Mouse (Mus musculus) c-Kit-positive CD71-negative TER-119-negative erythroid progenitor cells, embryonic 14.5 days (primary cell): ENCODE measurements at regions not wholly inside any gene's neighbourhood (a gene's known extent, or its start where the extent isn't known, plus 50 kb on each side); places are given as distances from the start of the nearest gene placed in this dataset.

Source experiments
- DNase-seq: peaks from one replicate; pipeline ENCODE4 v3.0.0-alpha.2; 2013; ENCODE audit warnings: low read depth

DNA sequence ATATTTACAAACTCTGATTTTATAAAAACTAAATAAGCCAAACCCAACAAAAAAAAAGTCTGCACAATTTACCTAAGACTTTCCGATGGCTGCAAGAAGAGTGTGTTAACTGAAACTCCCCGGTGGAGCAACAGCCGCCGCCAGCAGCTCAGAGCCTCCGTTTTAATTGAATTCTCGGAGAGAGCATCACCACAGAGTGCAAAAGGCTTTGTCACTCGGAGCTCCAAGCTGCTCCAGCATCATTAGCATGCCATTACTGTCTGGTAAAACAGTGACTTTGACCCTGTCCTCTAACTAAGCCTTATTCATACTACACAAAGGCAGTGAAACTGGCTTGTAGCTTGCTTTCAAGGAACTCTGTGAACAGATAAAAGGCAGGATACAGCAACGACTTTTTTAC lies 176.5 kb downstream of the Efnb2 start:
- no peak for DNase-seq

DNA sequence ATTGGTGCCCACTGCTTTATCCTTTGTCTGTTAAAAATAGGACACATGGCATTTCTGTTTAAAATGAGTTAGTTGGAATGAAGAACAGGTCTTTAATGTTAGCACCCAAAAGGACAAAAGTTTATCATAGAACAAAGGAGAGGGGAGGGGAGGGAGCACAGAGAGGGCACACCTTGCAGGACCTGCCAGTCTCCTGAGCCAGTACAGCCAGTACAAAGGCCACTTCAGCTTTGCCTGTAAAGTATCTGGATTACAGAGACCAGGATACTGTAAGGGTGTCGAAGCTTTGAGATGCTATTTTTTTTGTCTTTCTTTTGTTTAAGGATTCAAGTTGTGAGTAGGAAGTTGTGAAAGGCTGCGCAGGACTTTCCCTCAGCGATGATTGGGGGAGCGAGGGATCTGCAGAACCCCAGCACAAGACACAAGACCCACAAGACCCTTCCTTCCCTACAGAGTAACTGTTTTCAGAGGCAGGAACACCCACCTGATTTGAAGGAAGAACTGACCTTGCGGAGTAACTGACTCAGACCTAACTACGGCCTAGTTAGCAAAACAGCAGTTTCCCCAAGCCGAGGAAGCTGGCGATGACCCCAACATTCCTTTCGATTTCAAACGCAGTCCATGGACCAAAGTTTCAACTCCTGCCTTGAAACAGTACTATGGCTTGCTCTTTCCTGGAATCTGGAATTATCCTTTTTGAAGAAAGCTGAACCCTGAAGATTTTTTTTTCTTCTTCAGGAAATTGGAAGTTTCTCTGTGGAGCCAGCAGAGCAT lies 178.1 kb downstream of the Efnb2 start:
- no peak for DNase-seq

DNA sequence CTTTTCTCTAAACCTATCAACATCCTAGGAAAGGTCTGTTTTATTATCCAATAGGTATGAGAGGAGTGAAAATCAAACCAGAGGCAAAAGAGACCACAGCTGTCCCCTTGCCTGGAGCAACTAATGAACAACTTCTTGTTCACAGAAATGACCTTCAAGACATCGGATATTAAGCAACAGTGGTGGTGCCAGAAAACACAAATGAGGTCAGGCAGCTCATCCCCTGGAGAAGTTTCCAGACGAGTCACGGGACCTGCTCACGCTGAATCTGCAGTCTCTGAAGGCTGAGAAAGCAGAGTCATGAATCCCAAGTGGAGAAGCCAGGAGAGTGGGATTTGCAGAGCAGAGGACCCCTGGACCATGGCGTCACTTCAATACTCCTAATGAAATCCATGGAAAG lies 183.6 kb downstream of the Efnb2 start:
- no peak for DNase-seq

DNA sequence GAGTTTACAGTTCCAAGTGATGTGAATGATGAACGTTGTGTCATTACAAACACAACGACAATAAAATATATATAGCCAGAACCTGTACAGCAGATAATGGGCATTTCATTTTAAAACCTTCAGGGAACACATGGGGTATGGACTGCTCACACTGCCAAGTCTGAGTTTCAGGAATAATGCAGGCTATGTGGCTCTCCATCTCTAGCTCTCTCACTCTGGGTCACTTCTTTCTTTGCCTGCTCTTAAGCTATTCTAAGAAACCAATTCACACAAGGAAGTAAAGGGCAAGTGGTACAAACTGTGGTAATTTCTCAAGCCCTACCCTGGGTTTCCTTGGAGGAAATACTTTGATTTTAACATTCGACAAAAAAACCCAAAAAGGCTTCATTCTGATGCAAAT lies 192.5 kb downstream of the Efnb2 start:
- DNase-seq: no peak

DNA sequence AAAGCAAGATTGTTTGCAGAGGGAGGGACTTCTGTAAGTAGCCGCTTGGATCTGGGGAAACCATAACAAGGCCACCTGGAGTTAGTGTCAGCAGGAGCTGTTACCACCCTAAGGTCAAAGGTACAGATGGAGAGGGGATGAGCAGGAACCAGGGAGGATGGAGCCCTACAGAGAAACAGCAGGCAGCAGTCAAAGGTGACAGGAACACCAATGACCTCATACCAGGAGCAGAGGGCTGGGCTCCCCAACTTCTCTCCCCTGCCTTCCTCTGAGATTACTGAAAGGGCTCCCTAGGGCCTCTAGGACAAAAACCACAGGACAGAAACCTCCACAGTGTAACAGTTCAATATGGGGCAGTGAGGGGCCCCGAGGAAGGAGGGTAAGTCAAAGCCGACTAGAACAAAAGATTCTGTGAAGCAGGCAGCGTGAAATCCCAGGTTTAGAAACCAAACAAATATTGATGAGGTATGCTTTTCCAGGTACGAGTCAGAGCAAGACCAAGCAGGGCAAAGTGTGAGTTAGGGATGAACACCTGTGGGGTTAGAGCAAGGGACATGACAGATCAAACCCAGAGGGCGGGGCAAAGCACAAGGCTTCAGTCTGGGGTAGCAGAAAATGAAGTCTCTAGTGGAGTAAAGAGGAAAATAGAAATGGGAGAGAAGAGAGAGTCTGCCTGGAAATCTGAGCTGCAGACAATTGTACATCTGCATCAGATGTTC lies 194.4 kb downstream of the Efnb2 start:
- DNase-seq: no peak

DNA sequence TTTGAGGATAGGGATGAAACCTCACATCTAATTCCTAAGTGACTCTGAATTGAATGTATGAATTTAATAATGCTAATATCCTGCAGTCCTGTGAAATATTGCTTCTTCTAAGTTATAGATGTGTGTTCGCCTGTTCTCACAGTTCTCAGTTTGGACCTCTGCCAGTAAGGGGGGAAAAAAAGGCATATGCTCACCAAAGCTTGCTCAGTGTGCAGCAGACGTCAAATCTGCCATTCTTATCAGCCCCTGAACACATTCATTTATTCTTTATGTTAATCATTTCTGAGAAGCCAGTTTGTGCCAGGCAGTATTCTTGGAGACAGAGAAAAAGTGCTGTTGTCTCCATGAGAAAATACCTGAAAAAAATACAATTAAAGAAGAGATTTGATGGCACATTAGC lies 198.6 kb downstream of the Efnb2 start:
- no peak for DNase-seq

DNA sequence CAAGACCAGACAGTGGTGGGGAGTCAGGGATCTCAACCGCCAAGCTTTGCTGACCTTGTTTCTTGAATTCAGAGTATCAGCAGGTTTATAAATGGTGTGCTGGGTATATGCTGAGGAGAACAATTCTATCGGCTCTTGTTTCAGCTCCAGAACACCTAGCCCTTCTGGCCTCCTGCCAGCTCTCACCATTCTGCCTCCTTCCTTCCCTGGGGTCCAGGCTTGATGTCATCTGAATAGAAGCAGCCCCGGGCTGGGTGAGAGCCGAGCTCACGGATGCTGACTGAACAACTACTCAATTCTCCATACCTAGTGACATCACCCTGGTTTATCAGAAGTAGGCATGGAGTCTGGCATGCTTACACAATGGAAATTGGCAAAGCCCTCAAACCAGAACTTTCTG lies 203.5 kb downstream of the Efnb2 start:
- DNase-seq: no peak

DNA sequence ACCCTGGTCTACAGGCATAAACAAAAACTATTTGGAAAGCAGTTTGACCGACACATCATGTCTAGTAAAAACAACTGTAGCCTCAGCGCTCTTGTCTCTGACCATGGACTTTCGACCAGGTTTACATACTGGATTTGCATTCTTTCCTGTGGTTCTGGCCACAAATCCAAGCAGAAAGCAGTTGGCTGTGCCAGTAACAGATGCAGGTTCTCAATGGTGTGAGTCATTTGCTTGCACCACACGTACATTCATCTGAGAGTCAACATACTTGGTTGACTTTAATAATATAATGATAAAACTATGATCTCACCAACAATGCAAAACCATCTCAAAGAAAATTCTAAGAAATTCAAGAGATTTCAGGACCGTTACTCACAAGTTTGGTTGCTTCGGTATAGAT lies 207.1 kb downstream of the Efnb2 start:
- DNase-seq: no peak

DNA sequence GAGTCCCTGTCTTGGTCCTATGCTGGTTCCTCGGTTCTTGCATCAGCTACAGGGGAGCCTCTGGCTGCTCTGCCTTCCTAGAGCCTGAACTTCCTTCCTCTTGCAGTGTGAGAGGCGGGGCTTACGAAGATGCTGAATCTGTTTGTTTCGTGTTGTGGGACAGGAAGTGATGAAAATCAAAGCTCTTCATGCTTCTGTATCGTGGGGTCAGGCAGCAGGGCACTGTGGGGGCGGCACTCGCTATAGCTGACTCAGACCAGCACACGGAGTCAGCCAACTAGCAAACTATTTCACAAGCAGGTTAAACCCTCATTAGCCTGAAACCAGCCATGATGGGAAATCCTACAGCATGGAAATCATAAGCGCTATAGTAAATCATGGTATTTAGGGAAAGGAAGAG lies 208.8 kb downstream of the Efnb2 start:
- peak; percentile 12 for DNase-seq

DNA sequence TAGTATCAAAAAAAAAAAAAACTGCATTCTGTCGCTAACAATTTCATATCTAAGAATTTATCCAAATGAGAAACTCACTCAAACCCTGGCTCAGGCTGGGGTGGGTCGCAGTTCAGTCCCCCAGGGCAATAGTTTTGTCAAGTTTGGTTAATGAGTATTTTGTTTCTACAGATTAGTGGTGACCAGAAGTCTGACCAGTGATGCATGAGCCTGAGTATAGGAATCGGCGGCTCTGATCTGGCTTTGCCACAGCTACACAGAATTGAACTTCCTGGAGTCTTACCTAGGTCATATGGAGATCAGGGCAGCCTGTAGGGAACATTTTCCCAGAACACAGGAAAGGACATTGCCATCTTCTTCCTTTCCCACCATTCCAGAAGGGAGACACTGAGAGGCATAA lies 212.1 kb downstream of the Efnb2 start:
- DNase-seq: no peak

DNA sequence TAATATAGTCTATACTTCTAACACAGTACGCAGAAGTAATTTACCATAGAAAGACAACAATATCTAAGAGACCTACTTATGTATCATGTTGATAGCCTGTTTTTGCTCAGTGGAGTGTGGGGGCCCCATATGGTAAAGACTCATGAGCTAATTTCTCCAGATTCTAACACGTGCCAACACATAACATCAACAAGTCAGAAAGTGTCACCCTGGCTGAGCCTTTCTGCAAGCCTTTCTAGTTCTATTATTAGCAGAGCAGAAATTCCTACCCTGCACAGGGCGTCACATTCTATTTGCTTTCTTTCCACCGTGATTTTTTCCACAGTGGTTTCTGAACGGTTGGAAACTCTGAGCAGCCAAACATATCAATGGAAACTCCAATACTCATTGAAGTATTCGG lies 219.5 kb downstream of the Efnb2 start:
- no peak for DNase-seq

DNA sequence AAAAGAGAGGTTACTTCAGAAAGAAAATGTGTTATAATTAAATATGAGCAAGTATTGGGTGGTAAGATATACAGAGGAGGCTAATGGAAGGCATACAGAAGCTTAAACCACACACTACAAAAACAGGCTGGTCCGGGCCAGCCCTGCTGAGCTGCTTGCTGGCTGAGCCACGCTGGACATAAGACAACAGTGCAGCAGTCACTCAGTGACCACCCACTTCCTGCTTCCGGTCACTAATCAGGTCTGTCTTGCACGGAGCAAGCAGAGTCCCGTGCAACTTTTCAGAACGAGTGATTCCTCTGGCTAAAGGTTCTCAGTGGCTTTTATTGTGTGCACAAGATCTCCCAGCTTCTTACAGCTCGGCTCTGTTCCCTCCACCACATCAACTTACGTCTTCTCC lies 220.1 kb downstream of the Efnb2 start:
- DNase-seq: no peak

DNA sequence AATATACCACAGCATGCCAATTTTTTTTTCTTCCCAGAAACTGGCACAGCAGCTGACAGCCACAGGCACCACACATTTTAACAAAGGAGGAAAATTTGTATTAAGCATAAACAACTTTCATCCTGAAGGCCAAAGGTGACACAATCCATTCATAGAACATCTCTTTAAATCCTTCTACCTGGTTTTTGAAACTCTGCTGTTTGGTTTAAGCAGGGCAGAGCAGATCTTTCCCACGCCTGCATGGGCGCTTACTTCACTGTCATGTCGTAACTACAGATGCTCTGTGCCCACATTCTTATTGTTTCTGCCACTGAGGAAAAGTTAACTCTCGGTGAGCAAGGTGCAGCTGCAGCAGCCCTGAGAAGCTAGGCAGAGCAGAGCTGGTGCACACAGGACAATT lies 234.8 kb downstream of the Efnb2 start:
- DNase-seq: no peak

DNA sequence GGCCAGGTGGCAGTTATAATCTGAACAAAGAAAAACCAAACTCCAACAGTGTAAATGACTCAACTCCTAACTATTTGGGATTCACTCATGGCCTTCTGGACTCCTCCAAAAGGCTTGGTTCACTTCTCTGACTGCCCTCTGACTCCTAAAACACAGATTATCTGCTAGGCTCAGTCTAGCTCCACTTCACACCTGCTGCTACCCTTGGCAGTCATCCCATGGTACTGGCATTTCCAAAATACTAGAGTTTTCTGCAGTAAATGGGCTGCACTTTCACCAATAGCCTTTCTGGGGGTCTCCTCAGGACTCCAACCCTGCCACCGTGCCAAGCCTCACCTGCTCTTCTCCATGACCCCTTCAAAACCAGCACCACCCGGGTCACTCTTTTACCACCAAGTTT lies 237.6 kb downstream of the Efnb2 start:
- no peak for DNase-seq

DNA sequence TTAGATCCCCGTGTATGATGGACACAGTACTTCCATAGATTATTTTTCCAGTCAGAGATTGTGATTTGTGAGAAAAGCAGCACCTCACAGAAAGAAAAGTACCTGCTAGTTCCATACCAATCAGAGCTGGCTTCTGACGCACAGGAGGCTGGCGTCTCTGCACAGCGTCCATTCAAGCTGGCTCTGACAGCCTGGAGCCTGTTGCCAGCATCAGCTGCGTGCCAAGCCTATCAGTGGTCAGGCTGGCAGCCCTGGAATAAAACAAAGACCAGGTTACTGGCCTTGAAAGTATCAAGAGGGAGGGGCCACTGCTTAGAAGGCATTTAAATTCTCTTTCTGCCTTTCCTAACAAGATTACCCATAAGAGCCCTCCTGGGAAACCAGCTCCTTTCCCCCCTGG lies 239.3 kb downstream of the Efnb2 start:
- DNase-seq: no peak

DNA sequence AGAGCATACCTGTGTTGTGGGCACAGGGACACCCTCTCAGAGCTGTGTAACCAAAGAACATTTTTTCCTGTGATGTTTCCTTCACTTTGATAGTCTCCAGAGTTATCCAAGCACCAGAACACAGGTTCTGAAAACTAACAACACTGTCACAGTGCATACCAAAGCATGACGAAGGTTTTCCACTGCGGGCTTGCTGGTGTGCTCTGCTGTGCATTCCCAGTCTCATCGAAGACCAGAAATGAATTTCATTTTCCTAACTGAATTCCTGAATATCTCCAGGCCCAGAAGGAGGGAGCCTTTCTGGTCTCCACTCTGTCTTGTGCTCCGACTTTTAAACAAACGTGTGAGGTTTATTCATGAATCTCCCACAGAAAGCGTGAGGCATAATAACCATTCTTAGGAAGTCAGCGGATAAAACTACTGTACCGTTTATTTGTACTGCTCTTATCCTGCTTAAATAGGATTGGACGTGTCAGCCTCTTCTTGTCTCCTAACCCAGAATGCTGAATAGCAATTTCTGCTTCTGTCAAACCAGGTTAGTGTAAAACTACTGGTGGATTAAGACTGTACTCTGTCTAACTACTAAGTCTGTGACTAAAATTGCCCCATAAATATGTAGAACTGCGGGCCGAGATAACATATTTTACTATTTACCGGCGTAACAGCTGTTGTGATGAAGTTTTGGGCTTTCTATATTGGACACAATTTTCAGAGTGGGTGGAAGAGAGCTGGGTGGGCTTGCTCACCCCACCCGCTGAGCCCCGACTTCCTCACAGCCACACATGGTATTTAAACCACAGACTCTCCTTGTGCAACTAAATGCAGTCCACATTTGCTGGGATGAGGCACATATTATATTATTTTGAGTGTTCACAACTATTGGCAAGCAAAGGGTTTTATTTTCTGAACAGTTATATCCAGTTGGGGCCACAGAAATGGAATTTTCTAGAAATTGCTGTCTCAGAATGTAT lies 241.4 kb downstream of the Efnb2 start:
- DNase-seq: no peak

DNA sequence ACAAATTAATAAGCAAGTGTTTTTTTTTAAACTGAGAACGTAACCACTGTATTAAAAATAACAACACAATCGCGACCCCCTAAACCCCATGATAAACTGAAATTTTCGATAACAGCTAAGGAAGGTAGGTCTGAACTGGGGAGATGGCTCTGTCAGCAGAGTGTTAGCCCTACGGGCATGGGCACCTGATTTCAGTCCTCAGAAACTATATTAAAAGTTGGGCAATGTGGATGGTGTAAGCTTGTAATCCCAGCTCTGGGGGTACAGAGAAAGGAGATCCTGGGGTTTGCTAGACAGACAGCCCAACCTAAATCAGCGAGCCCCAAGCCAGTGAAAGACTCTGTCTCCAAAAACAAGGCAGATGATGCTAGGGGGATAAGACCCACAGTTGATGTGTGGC lies 242.1 kb downstream of the Efnb2 start:
- no peak for DNase-seq

DNA sequence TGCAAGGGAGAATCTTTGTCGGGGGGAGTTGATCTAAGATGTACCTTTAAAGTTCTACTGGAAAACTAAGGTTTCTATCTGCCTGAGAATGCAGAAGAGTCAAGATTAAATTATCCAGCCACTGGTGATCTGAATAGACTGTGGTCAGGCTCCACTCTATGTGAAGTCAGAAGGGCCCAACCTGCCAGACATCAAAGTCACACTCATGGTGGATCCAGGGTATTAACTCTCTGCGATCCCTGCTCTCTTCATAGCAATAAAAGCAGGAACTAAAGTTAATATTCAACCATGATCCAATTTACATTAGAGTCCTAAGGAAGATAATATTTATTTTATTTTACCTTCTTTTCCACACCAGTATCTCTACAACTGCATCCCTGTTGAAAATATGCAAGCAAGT lies 242.5 kb downstream of the Efnb2 start:
- no peak for DNase-seq

DNA sequence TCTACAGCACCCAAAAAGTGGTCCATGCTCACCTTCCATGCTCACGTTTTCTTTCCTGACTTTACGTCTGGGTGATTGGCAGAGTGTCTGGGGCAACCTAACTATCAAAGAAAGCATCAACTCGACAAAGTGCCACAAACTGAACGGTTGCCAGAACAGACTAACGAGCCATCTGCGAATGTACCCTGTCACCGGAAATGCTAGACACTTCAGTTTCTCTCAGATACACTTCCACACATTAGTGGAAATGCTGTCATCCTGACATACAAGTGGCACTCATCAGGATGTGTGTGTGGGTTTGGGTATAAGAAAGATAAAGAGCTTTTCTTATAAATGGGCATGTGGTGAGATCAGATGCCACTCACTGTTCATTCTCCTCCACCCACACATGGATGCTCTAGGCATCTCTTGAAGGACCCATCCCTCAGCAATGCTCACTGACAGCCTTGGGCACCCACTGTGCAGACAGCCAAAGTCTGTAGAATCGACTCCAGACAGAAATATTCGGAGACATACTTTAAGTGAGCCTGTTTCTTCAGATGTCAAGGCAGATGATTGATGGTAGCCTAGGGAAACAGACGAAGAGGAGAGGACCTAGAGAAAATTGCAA lies 244.8 kb downstream of the Efnb2 start:
- DNase-seq: no peak

DNA sequence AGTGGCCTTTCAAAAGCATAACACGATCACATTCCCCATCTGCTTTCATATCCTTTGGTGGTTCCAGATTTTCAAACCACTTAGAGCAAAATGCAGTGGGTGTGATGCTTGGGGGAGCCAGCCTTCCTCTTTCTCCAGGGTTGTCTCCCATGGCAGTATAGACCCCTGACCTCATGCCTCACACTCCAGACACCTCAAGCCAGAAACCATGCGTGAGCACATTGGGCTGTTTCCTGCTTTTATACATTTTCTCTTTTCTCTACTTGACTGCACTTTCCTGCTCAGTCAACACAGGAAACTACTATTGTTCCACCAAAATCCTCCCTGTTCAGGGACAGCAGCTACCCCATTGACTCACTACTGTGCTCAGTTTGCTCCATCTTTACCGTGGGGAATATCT lies 253.7 kb downstream of the Efnb2 start:
- DNase-seq: no peak

DNA sequence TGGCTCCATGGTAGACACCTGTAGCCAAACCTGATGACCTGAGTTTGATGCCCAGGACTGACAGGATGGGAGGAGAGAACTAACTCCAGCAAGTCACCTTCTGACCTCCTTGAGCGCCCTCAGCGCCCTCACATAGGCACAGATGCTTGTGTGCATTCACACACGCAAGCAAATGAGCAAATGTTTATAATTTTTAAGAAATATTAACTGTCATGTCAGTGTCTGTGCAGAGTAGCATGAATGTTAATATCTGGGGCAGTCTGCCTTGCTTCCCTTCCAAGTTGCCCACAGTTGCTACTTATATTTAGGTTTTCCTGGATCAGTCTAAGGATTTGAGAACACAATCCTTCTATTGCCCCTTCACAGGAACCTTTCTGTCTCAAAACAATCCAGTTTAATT lies 257.6 kb downstream of the Efnb2 start:
- no peak for DNase-seq

DNA sequence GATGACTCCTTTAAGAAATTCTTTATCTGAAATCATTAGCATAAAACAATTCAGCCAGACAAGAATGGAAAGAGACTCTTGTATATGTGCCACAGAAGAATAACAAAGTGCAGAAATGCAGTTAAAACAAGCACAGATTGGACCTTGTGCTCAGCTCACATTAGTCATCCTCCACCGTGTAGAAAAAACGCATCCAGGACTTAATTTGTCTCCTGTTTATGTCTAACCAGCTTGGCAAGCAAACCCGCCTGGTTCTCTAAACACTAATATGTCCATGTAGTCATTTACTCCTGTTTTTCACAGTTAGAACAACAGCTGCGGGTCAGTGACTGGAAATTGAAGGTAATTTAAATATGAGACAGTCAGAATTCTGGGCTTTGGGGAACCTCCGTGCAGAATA lies 268.7 kb downstream of the Efnb2 start:
- DNase-seq: no peak
